Mouse (Mus musculus): ENCODE results near the gene Chic1. TPM values are rescaled to one million over a fixed set of nuclear protein-coding genes. Genes with fewer than 3 reads are reported as not detected.

Chic1 gene
- total RNA-seq, 1 experiment from 2014 or later: 0.32 TPM

- ATAC-seq (replicated peaks; ENCODE audit: low read depth, poor library complexity, severe bottlenecking): no peak
Observed at GRCm38 (mm10) chrX:103421710-103422109, 65.4 kb downstream of the Chic1 start, which contains the start of gene Gm26992. TSS of gene Gm26992 (plus strand) at chrX:103422010.

GRCm38 (mm10) chrX:103427677-103428076 lies 71.4 kb downstream of the Chic1 start:
- 0 out of 2 replicates have a peak, but pooled peaks have one; percentile 39 for ATAC-seq (replicated peaks; ENCODE audit: low read depth, poor library complexity, severe bottlenecking)

- ATAC-seq (replicated peaks; ENCODE audit: low read depth, poor library complexity, severe bottlenecking): no peak
Observed at GRCm38 (mm10) chrX:103432293-103432692, 76.0 kb downstream of the Chic1 start.

GRCm38 (mm10) chrX:103438023-103438422 lies 81.7 kb downstream of the Chic1 start:
- ATAC-seq (replicated peaks; ENCODE audit: low read depth, poor library complexity, severe bottlenecking): no peak

- ATAC-seq (replicated peaks; ENCODE audit: low read depth, poor library complexity, severe bottlenecking): peak; percentile 62; the same call in 1 of the 2 replicates
Observed at GRCm38 (mm10) chrX:103440803-103441202, 84.5 kb downstream of the Chic1 start.

- ATAC-seq (replicated peaks; ENCODE audit: low read depth, poor library complexity, severe bottlenecking): peak; percentile 50
Observed at GRCm38 (mm10) chrX:103443755-103444154, 87.5 kb downstream of the Chic1 start.

Other genes starting within 250 kb of the Chic1 start
- gene Nap1l2, start 169.8 kb upstream of the Chic1 start, total RNA-seq (2017): not detected in 2 replicates
- not detected in 2 replicates for gene Cdx4, start 35.1 kb upstream of the Chic1 start, total RNA-seq (2017)
- gene Tsx, start 58.0 kb downstream of the Chic1 start, total RNA-seq (2017): not detected in 2 replicates
- not detected in 2 replicates for gene Gm26992, start 65.5 kb downstream of the Chic1 start, total RNA-seq (2017)

Measured in common myeloid progenitor, adult 5-6 weeks (primary cell).